Mouse (Mus musculus): ENCODE data around the gene Capn7. TPM values are rescaled to one million over a fixed set of nuclear protein-coding genes. Genes with fewer than 3 reads are reported as not detected.
A peak's percentile ranks its signal among the peaks of the same experiment; 100 is the strongest.

Gene Capn7
- polyA plus RNA-seq, 1 experiment, result 22.8 TPM

DNA sequence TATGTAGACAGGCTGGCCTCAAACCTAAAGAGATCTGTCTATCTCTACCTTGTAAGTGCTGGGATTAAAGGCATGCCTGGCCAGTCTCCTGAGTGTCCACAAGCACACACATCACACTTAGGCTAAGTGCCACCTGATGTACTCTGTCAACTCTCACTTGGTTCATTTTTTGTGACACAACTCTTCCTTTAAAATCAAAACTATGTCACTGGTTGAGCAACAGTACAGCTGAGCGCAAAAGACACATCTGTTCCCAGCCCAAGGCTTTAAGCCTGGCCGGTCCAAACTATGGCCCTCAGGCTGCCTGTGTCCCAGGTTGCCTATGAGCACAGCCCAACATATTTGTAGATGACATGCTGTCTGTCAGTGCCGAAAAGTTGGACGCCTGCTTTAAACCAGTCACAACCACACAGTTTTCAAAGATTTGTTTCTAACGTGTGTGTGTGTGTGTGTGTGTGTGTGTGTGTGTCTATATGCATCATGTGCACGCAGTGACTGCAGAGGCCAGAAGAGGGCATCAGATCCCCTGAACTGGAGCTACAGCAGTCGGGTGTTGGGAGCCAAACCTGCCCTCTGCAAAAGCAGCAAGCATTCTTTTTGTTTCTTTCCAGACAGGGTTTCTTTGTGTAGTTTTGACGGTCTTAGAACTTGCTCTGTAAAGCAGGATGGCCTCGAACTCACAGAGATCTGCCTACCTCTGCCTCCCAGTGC is 58.5 kb downstream of the Capn7 start:
- Histone ChIP-seq H3K4me3 (ENCODE audit: low read depth, low read length) (no peak overlapping the region), H3K27ac (ENCODE audit: insufficient read depth, low read length) (no peak overlapping the region), H3K4me1 (ENCODE audit: control insufficient read depth, insufficient read depth, low read length) (peaks cover 2% of the 10 kb centered on the region), H3K36me3 (ENCODE audit: control insufficient read depth, insufficient read depth, low read length, poor library complexity, severe bottlenecking) (no peaks in the 10 kb centered on the region), H3K9ac (ENCODE audit: low read depth, poor library complexity, severe bottlenecking) (no peak overlapping the region), H3K9me3 (replicated peaks; ENCODE audit: control insufficient read depth, insufficient read depth, low read length, poor library complexity, severe bottlenecking) (no peaks in the 10 kb centered on the region), H3K27me3 (ENCODE audit: control insufficient read depth, insufficient read depth, low read length, poor library complexity, severe bottlenecking) (no peaks in the 10 kb centered on the region)
- TF ChIP-seq EP300 (IDR thresholded peaks at IDR 0.05; ENCODE audit: insufficient read depth, low read depth, low read length) (no peak), CTCF (IDR thresholded peaks at IDR 0.05; ENCODE audit: low read depth, low read length) (peak; percentile 16), POLR2A (IDR thresholded peaks at IDR 0.05; ENCODE audit: insufficient read depth, low read length) (no peak)

DNA sequence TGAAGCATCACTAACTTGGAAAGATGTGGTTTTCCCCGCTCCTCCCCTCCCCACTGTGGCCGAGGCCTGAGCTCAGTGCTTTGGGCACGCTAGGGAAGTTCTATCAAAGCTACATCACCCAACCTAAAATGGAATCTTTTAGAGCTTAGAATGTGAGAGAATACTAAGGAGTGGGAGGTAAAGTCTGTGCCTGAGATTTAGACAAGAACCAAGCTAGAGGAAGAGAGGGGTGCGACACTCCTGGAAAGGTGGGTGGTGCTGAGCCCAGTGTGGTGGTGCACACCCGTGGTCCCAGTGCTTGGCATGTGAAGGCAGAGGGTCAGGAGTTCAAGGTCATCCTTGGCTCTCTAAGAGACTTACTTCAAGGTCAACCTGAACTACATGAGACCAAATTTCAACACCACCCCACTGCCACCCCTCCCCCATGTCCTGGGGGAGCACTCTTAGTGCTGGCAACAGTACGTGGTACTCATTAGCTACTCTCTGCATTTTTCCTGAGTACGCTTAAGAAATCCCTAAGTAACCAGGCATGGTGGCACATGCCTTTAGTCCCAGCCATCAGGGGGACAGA is 59.3 kb downstream of the Capn7 start:
- Histone ChIP-seq H3K9me3 (replicated peaks; ENCODE audit: control insufficient read depth, insufficient read depth, low read length, poor library complexity, severe bottlenecking) (no peaks in the 10 kb centered on the region), H3K36me3 (ENCODE audit: control insufficient read depth, insufficient read depth, low read length, poor library complexity, severe bottlenecking) (no peaks in the 10 kb centered on the region), H3K4me3 (ENCODE audit: low read depth, low read length) (no peak overlapping the region), H3K9ac (ENCODE audit: low read depth, poor library complexity, severe bottlenecking) (no peak overlapping the region), H3K4me1 (ENCODE audit: control insufficient read depth, insufficient read depth, low read length) (peaks cover 2% of the 10 kb centered on the region), H3K27me3 (ENCODE audit: control insufficient read depth, insufficient read depth, low read length, poor library complexity, severe bottlenecking) (no peaks in the 10 kb centered on the region), H3K27ac (ENCODE audit: insufficient read depth, low read length) (no peak overlapping the region)
- no peak for TF ChIP-seq EP300 (IDR thresholded peaks at IDR 0.05; ENCODE audit: insufficient read depth, low read depth, low read length)

DNA sequence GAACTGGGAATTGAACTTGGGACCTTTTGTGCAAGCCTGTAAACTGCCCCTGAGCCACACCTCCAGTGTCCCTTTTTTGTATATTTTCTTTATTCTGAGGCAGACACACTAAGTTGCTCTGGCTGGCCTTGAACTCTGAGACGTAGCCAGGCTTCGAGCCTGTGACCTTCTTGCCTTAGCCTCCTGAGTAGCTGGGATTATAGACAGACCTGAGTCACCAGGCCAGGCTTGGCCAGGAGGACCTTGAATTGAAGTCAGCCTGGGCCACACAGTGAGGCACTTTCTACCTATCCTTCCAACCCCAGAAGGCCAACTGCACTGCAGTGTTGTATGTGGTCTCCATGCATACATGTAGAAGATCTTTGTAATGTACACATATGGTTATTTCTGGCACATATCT is 60.0 kb downstream of the Capn7 start:
- no peaks in the 10 kb centered on the region for H3K27me3 ChIP-seq (ENCODE audit: control insufficient read depth, insufficient read depth, low read length, poor library complexity, severe bottlenecking)
- no peak overlapping the region for H3K4me3 ChIP-seq (ENCODE audit: low read depth, low read length)
- no peaks in the 10 kb centered on the region for H3K36me3 ChIP-seq (ENCODE audit: control insufficient read depth, insufficient read depth, low read length, poor library complexity, severe bottlenecking)
- peaks cover 2% of the 10 kb centered on the region for H3K4me1 ChIP-seq (ENCODE audit: control insufficient read depth, insufficient read depth, low read length)
- H3K9ac ChIP-seq (ENCODE audit: low read depth, poor library complexity, severe bottlenecking), result no peak overlapping the region
- no peak overlapping the region for H3K27ac ChIP-seq (ENCODE audit: insufficient read depth, low read length)
- no peaks in the 10 kb centered on the region for H3K9me3 ChIP-seq (replicated peaks; ENCODE audit: control insufficient read depth, insufficient read depth, low read length, poor library complexity, severe bottlenecking)
- TF ChIP-seq EP300 (IDR thresholded peaks at IDR 0.05; ENCODE audit: insufficient read depth, low read depth, low read length), result no peak
- TF ChIP-seq POLR2A (IDR thresholded peaks at IDR 0.05; ENCODE audit: insufficient read depth, low read length), result no peak
- TF ChIP-seq CTCF (IDR thresholded peaks at IDR 0.05; ENCODE audit: low read depth, low read length), result no peak

DNA sequence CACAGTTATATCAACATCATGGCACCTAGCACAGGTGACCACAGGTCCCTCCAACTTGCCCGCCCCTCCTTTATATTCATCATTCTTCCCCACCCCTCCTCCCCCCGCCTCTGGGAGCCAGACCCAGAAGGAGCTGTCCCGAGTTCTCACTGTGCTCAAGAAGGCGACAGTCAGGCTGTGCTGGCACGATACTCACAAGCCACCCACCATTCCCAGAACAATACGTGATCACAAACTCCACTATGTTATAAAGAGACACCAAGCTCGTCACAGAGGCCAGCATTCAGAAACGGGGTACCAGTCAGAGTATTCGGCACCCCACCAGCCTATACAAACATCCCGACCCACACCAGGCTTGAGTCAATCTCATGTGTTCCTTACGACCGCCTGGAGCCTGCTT is 60.9 kb downstream of the Capn7 start:
- Histone ChIP-seq H3K36me3 (ENCODE audit: control insufficient read depth, insufficient read depth, low read length, poor library complexity, severe bottlenecking) (no peaks in the 10 kb centered on the region), H3K9ac (ENCODE audit: low read depth, poor library complexity, severe bottlenecking) (no peak overlapping the region), H3K9me3 (replicated peaks; ENCODE audit: control insufficient read depth, insufficient read depth, low read length, poor library complexity, severe bottlenecking) (no peaks in the 10 kb centered on the region), H3K4me3 (ENCODE audit: low read depth, low read length) (no peak overlapping the region), H3K27me3 (ENCODE audit: control insufficient read depth, insufficient read depth, low read length, poor library complexity, severe bottlenecking) (no peaks in the 10 kb centered on the region), H3K27ac (ENCODE audit: insufficient read depth, low read length) (no peak overlapping the region), H3K4me1 (ENCODE audit: control insufficient read depth, insufficient read depth, low read length) (peaks cover 2% of the 10 kb centered on the region)
- TF ChIP-seq POLR2A (IDR thresholded peaks at IDR 0.05; ENCODE audit: insufficient read depth, low read length) (no peak), EP300 (IDR thresholded peaks at IDR 0.05; ENCODE audit: insufficient read depth, low read depth, low read length) (no peak), CTCF (IDR thresholded peaks at IDR 0.05; ENCODE audit: low read depth, low read length) (no peak)

DNA sequence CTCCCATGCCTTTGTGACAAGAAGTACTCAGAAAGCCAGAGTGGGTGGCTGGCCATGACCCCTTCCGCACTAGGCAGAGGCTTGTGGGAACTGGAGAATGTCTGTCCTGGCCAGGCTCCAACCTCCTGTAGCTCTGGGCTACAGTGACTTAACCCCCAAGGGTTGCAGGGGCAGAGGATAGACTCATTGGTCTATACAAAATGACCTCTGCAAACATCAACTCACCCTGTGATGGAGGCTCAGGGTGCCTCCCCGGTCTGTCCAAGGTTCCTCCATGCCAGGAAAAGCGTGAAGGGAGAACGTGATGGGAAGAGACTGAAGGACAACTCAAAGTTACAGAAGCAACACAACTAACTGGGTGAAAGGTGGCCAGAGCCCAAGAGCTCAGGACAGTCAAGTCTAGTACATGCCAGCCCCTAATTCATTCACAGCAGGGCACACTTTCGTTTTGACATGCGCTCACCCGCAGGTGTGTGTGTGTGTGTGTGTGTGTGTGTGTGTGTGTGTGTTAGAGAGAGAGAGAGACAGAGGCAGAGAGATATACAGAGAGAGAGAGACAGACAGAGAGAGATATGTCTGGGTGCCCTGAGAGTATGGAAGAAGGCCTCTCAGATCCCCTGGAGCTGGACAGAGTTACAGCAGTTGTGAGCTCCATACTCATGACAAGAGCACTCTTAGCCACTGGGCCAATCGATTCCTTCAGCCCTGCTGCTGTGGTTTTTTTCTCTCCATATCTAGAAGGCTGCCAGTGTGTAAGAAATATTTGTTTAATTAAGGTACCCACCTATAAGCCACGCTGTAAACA is 61.6 kb downstream of the Capn7 start:
- Histone ChIP-seq H3K36me3 (ENCODE audit: control insufficient read depth, insufficient read depth, low read length, poor library complexity, severe bottlenecking) (no peaks in the 10 kb centered on the region), H3K4me3 (ENCODE audit: low read depth, low read length) (no peak overlapping the region), H3K4me1 (ENCODE audit: control insufficient read depth, insufficient read depth, low read length) (peaks cover under 1% of the 10 kb centered on the region), H3K9ac (ENCODE audit: low read depth, poor library complexity, severe bottlenecking) (no peak overlapping the region), H3K27me3 (ENCODE audit: control insufficient read depth, insufficient read depth, low read length, poor library complexity, severe bottlenecking) (no peaks in the 10 kb centered on the region), H3K27ac (ENCODE audit: insufficient read depth, low read length) (no peak overlapping the region), H3K9me3 (replicated peaks; ENCODE audit: control insufficient read depth, insufficient read depth, low read length, poor library complexity, severe bottlenecking) (no peaks in the 10 kb centered on the region)
- no peak for TF ChIP-seq POLR2A (IDR thresholded peaks at IDR 0.05; ENCODE audit: insufficient read depth, low read length)
- TF ChIP-seq EP300 (IDR thresholded peaks at IDR 0.05; ENCODE audit: insufficient read depth, low read depth, low read length), result no peak
- TF ChIP-seq CTCF (IDR thresholded peaks at IDR 0.05; ENCODE audit: low read depth, low read length), result no peak

DNA sequence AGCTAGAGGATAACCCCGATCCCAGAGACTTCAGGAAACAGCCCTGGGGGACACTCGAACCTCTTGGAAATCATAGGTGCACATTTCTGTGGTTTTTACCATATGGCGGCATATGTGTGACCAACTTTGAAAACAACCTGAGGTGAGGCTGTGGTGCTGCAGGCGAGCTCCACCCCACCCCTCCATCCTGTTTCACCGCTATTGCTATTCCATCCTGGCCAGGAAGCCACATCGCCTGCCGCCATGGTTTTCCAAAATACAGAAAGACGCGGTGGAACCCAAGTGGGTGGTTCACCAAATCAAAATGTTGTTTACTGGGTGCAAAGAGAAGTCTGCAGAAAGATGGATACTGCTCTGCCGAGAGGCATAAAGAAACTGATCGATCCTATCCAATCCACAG is 62.4 kb downstream of the Capn7 start:
- Histone ChIP-seq H3K4me1 (ENCODE audit: control insufficient read depth, insufficient read depth, low read length) (no peaks in the 10 kb centered on the region), H3K9ac (ENCODE audit: low read depth, poor library complexity, severe bottlenecking) (no peak overlapping the region), H3K36me3 (ENCODE audit: control insufficient read depth, insufficient read depth, low read length, poor library complexity, severe bottlenecking) (no peaks in the 10 kb centered on the region), H3K4me3 (ENCODE audit: low read depth, low read length) (no peak overlapping the region), H3K9me3 (replicated peaks; ENCODE audit: control insufficient read depth, insufficient read depth, low read length, poor library complexity, severe bottlenecking) (no peaks in the 10 kb centered on the region), H3K27me3 (ENCODE audit: control insufficient read depth, insufficient read depth, low read length, poor library complexity, severe bottlenecking) (no peaks in the 10 kb centered on the region), H3K27ac (ENCODE audit: insufficient read depth, low read length) (no peak overlapping the region)
- TF ChIP-seq EP300 (IDR thresholded peaks at IDR 0.05; ENCODE audit: insufficient read depth, low read depth, low read length) (no peak), POLR2A (IDR thresholded peaks at IDR 0.05; ENCODE audit: insufficient read depth, low read length) (no peak), CTCF (IDR thresholded peaks at IDR 0.05; ENCODE audit: low read depth, low read length) (no peak)
